Mouse (Mus musculus): ENCODE measurements around the gene Rin2. TPM values are rescaled to one million over a fixed set of nuclear protein-coding genes. Genes with fewer than 3 reads are reported as not detected.

The Rin2 gene
- polyA plus RNA-seq, 1 experiment from 2014 or later: 7.3 TPM

DNA sequence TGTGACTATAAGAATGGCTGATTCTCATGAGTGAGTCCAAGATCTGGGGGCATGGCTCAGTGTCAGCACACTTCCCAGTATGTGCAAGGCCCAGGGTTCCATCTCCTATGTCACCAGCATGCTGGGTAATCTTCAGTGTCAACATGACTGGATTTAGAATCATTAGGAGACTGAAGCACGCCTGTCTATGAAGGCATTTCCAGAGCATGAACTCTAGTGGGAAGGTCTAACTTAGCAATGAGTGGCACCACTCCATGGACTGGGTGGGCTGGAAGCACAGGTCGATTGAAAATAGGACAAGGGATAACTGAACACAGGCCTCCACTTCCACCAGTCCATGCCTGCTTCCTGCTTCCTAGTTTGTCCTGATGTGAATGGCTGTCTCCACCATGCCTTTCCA lies 127.6 kb downstream of the Rin2 start:
- Histone ChIP-seq H3K9me3 (replicated peaks) (no peaks in the 10 kb centered on the region; the same call in 1 of the 2 replicates), H3K4me2 (no peak overlapping the region), H3K4me3 (no peak overlapping the region), H3K4me1 (no peaks in the 10 kb centered on the region), H3K36me3 (ENCODE audit: poor library complexity, severe bottlenecking) (no peaks in the 10 kb centered on the region), H3K9ac (no peak overlapping the region), H3K27ac (no peak overlapping the region), H3K27me3 (no peaks in the 10 kb centered on the region)
- ATAC-seq: no peak
- WGBS: 81% methylated on average over 2 of the region's 2 CpGs

DNA sequence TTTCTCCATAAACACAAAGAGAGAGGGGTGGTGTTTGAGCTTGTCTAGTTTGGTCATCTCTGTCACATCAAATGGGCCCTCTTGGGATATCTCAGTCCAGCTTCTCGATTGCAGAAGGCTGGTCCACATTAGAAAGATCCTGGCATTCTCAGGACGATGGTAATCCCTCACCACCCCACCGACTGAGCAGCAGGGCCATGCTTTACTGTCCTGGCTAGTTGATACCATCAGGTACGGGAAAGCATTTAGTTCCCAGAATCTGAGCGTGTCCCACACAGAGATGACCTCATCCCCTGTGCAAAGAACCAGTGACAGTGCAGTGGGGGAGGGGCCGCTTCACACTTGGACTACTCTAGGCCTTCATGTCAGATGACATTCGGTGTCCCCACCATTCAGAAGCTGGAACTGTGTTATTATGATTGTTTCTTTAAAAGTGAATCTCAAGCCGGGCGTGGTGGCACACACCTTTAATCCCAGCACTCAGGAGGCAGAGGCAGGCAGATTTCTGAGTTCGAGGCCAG lies 128.9 kb downstream of the Rin2 start:
- WGBS: 89% methylated on average over 10 of the region's 10 CpGs
- no peak overlapping the region for H3K27ac ChIP-seq
- ATAC-seq: no peak

DNA sequence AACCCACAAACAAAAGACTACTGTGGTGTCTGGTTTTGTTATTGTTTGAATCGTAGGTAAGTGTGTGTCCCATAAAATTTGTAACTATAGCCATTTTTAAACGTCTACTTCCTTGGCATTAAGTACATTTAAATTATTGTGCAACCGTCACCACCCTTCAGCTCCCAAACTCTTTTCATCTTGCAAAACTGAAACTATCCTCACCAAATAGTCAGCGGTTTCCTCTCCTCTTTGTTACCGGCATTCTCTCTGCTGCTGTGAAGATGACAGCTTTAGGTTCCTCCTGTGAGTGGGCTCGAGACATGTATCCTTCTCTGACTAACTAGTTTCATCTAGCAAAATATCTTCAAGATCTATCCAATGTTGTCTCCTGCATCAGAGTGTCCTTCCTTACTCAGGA lies 129.5 kb downstream of the Rin2 start:
- ATAC-seq: no peak
- 95% methylated on average over 6 of the region's 6 CpGs for WGBS
- Histone ChIP-seq H3K4me1 (no peaks in the 10 kb centered on the region), H3K27me3 (no peaks in the 10 kb centered on the region), H3K4me2 (no peak overlapping the region), H3K9me3 (replicated peaks) (no peaks in the 10 kb centered on the region; the same call in 1 of the 2 replicates), H3K9ac (no peak overlapping the region), H3K36me3 (ENCODE audit: poor library complexity, severe bottlenecking) (no peaks in the 10 kb centered on the region), H3K4me3 (no peak overlapping the region), H3K27ac (no peak overlapping the region)

More for the DNA sequence above, 128.9 kb downstream of the Rin2 start:
- Histone ChIP-seq H3K4me3 (no peak overlapping the region), H3K4me2 (no peak overlapping the region), H3K9ac (no peak overlapping the region), H3K27me3 (no peaks in the 10 kb centered on the region), H3K4me1 (no peaks in the 10 kb centered on the region), H3K9me3 (replicated peaks) (no peaks in the 10 kb centered on the region; the same call in 1 of the 2 replicates), H3K36me3 (ENCODE audit: poor library complexity, severe bottlenecking) (no peaks in the 10 kb centered on the region)

DNA sequence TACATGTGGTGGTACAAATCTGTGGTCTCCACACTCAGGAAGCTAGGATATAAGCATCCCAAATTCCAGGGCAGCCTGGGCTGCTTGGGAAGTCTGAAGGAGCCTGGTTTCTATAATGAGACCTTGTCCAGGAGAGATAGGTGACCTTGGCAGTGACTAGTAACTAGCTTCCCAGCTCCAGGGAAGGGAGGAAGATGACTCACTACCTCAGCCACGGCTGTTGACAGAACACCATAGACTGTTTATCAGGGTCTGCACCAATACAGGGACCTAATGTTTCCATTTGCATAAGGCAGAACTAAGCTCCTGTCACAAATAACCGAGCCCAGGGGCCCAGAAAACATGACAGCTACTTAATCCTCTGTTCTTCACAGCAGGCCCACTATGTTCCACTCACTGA lies 132.3 kb downstream of the Rin2 start:
- ATAC-seq: no peak
- no peaks in the 10 kb centered on the region for H3K4me1 ChIP-seq
- H3K36me3 ChIP-seq (ENCODE audit: poor library complexity, severe bottlenecking): no peaks in the 10 kb centered on the region
- H3K9me3 ChIP-seq (replicated peaks): no peaks in the 10 kb centered on the region; the same call in 1 of the 2 replicates
- no peak overlapping the region for H3K4me2 ChIP-seq
- H3K4me3 ChIP-seq: no peak overlapping the region
- H3K27ac ChIP-seq: no peak overlapping the region
- no peaks in the 10 kb centered on the region for H3K27me3 ChIP-seq
- WGBS: 64% methylated on average over 2 of the region's 2 CpGs
- H3K9ac ChIP-seq: no peak overlapping the region

DNA sequence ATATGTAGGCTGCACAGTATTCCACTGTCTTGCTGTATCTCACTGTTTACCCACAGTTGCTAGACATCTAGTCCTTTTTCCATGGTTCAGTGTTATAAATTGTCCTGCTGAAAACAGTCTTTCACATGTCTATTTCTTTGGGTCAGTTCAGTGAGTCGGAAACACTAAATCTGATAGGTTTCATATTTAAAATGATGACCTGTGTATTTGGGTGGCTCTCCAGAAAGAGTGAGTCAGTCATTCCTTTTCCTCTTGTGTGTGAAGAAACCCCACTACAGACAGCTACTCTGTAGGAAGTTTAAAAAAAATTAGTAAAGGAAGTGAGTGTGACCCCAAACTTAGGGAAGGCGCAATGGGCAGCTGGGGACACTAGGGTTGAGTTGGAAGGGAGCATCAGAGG lies 133.2 kb downstream of the Rin2 start:
- H3K9me3 ChIP-seq (replicated peaks): no peaks in the 10 kb centered on the region; the same call in 1 of the 2 replicates
- H3K4me3 ChIP-seq: no peak overlapping the region
- ATAC-seq: no peak
- H3K27me3 ChIP-seq: no peaks in the 10 kb centered on the region
- no peaks in the 10 kb centered on the region for H3K4me1 ChIP-seq
- 94% methylated on average over 2 of the region's 2 CpGs for whole genome bisulfite sequencing
- no peak overlapping the region for H3K9ac ChIP-seq
- no peak overlapping the region for H3K4me2 ChIP-seq
- H3K27ac ChIP-seq: no peak overlapping the region
- no peaks in the 10 kb centered on the region for H3K36me3 ChIP-seq (ENCODE audit: poor library complexity, severe bottlenecking)

DNA sequence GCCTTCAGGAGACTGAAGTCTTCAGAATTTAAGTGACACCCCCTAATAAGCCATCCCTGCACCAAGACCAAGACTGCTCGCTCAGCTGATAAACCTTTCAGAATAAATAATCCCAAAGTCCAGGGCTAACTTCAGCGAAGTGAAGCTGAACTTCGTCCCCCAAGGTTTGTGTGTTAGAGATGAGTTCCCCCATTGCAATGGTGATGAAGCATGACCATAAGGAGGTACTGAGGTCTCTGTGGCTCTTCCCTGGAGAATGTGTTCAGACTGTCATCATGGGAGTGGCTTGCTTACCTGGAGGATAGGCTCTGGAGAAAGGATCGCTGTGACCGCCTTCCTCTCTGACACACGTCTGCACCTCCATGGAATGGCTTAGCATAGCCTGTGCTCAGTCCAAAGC lies 133.7 kb downstream of the Rin2 start:
- Histone ChIP-seq H3K4me3 (no peak overlapping the region), H3K36me3 (ENCODE audit: poor library complexity, severe bottlenecking) (no peaks in the 10 kb centered on the region), H3K9me3 (replicated peaks) (no peaks in the 10 kb centered on the region; the same call in 1 of the 2 replicates), H3K4me2 (no peak overlapping the region), H3K4me1 (no peaks in the 10 kb centered on the region), H3K9ac (no peak overlapping the region), H3K27me3 (no peaks in the 10 kb centered on the region), H3K27ac (no peak overlapping the region)
- ATAC-seq: no peak
- WGBS: 93% methylated on average over 6 of the region's 6 CpGs

DNA sequence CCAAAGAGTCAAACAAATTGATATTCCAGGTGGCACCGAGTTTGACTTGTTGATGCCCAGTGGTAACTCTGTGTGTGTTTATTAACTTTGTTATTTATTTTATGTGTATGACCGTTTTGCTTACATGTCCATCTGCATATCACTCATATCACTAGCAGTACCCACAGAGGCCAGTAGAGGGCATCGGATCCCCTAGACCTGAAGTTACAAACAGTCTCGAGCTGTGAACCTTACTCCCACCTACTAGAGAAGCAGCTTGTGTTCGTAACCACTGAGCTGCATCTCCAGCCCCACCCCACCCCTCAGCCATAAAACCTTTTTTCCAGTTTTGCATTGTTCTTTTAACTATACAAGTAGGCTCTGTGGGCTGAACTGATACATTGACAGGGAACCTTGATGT lies 135.7 kb downstream of the Rin2 start:
- H3K36me3 ChIP-seq (ENCODE audit: poor library complexity, severe bottlenecking): no peaks in the 10 kb centered on the region
- peaks cover 5% of the 10 kb centered on the region for H3K9me3 ChIP-seq (replicated peaks)
- H3K27me3 ChIP-seq: no peaks in the 10 kb centered on the region
- ATAC-seq: no peak
- no peak overlapping the region for H3K4me2 ChIP-seq
- no peak overlapping the region for H3K27ac ChIP-seq
- WGBS: 51% methylated on average over 5 of the region's 5 CpGs
- H3K9ac ChIP-seq: no peak overlapping the region
- no peak overlapping the region for H3K4me3 ChIP-seq
- no peaks in the 10 kb centered on the region for H3K4me1 ChIP-seq

DNA sequence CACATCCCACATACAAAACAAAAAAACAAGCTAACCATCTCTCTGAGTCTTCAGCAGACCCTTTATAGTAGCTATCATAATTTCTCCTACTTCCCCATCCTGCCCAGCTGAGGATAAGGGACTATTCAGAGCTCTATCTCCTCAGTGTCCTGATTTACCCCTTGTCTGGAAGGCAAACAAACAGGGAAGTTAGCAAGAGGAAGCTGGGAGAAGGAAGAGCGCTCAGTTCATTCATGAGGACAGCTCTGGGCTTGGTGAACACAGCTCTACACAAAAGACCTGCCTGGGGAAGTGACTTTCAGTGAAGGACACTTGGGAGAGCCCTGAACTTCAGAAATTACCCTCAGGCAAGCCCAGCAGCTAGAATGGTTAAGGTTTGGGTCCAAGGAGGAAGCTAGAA lies 137.8 kb downstream of the Rin2 start:
- no peak overlapping the region for H3K9ac ChIP-seq
- no peak for ATAC-seq
- H3K27me3 ChIP-seq: no peaks in the 10 kb centered on the region
- H3K9me3 ChIP-seq (replicated peaks): peaks cover 16% of the 10 kb centered on the region
- H3K4me3 ChIP-seq: no peak overlapping the region
- no peak overlapping the region for H3K27ac ChIP-seq
- 85% methylated on average over 1 of the region's 1 CpGs for WGBS
- H3K4me1 ChIP-seq: no peaks in the 10 kb centered on the region
- H3K4me2 ChIP-seq: no peak overlapping the region
- no peaks in the 10 kb centered on the region for H3K36me3 ChIP-seq (ENCODE audit: poor library complexity, severe bottlenecking)

DNA sequence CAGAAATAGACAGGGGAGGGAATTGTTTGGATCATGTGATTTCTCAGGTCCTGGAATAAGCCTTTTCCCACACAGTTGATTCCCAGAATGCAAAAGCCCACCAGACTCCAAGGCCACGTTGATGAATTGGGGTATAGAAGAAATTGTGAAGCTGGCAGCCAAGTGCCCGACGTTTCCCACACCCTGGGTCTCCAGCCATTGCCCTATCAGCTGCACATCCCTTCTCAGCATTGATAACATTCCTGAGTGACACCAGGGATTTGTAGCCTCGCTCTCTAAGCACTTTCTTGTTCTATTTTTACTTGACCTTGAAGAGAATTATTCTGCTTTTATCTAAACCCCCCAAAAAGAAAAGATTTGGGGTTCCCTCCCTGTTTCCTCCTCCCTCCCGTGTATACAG lies 142.2 kb downstream of the Rin2 start:
- H3K4me3 ChIP-seq: no peak overlapping the region
- no peak overlapping the region for H3K9ac ChIP-seq
- no peak overlapping the region for H3K4me2 ChIP-seq
- no peaks in the 10 kb centered on the region for H3K27me3 ChIP-seq
- H3K4me1 ChIP-seq: no peaks in the 10 kb centered on the region
- no peaks in the 10 kb centered on the region for H3K36me3 ChIP-seq (ENCODE audit: poor library complexity, severe bottlenecking)
- WGBS: 81% methylated on average over 5 of the region's 5 CpGs
- ATAC-seq: no peak
- no peak overlapping the region for H3K27ac ChIP-seq
- H3K9me3 ChIP-seq (replicated peaks): peaks cover 16% of the 10 kb centered on the region

DNA sequence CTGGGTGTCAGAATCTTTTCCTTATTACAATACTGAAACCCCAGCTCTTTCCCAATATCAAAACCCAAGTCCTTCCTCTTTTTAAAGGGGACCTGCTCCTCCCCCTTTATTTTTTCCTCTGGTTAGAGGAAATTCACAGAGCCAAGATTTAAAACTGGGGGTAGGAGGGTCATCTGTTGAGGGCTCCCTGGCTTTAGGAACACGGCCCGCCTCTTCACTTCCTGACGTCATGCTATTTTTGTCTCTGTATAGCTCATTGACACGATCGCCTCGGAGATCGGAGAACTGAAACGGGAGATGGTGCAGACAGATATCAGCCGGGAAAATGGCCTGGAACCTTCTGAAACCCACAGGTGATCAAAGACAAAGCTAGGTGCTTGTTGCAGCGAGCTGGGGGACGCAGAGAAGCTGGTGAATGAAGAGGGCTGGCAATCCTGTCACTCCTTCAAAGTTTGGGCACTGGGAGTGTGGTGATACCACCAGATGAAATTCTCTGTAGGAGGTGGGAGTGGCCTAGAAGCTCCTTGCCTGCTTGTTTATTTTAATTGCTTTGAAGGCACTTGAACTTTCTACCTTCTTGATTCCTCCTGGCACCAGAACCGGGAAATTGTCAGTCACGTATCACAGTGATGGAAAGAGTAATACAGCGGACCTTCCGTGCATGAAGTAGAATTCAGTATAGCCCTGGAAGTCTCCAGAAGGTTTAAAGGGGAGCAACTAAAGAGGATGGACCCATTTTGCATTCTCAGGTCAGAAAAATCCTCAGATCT lies 147.2 kb downstream of the Rin2 start:
- H3K27ac ChIP-seq: no peak overlapping the region
- no peak overlapping the region for H3K9ac ChIP-seq
- H3K27me3 ChIP-seq: no peaks in the 10 kb centered on the region
- no peak for ATAC-seq
- H3K4me3 ChIP-seq: no peak overlapping the region
- H3K4me2 ChIP-seq: no peak overlapping the region
- H3K36me3 ChIP-seq (ENCODE audit: poor library complexity, severe bottlenecking): no peaks in the 10 kb centered on the region
- no peaks in the 10 kb centered on the region for H3K4me1 ChIP-seq
- 92% methylated on average over 15 of the region's 15 CpGs for WGBS
- H3K9me3 ChIP-seq (replicated peaks): no peaks in the 10 kb centered on the region

DNA sequence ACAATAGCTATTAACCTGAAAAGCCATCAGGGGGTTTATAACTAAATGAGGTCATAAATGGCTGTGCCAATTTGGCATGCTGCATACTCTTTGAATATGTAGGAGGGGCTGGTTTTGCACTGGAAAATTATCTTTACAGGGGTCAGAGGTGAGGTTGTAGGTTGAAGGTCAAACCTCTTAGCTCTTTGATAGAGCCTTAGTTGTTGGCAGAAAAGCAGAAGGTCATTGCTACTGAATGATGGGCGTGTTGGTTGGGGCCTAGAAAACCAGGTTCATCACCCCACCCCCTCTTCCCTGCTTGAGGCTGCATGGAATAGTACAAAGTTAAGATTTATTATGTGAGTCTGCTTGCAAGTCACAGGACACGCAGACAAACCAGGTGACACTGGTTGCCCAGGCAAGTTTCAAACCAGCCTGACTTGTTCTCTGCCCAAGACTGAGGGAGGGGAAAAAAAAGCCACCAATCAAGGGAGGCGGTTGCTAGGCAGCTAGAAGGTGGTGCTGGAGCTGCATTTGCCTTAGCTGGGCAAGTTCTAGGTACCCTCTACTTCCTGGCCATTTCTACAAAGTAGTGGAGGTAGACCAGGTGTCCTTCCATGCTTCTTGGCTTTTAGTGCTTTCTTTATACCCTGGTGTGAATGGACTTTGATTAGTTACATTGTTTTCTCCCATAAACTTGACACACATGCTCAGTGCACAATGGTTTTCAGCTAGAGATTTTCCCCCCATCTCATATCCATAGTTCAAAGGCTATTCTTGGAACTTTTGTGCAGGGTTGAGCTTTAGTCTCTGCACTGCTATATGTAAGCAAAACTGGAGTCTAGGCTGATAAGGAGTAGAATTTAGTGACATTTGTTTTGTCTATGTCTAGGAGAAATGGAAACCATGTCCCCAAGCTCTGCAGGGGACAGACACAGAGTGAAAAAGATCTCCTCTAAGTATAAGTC lies 148.0 kb downstream of the Rin2 start:
- no peaks in the 10 kb centered on the region for H3K27me3 ChIP-seq
- no peaks in the 10 kb centered on the region for H3K9me3 ChIP-seq (replicated peaks)
- no peaks in the 10 kb centered on the region for H3K36me3 ChIP-seq (ENCODE audit: poor library complexity, severe bottlenecking)
- H3K9ac ChIP-seq: no peak overlapping the region
- H3K27ac ChIP-seq: no peak overlapping the region
- H3K4me1 ChIP-seq: no peaks in the 10 kb centered on the region
- no peak overlapping the region for H3K4me2 ChIP-seq
- ATAC-seq: no peak
- no peak overlapping the region for H3K4me3 ChIP-seq
- 87% methylated on average over 3 of the region's 3 CpGs for WGBS

DNA sequence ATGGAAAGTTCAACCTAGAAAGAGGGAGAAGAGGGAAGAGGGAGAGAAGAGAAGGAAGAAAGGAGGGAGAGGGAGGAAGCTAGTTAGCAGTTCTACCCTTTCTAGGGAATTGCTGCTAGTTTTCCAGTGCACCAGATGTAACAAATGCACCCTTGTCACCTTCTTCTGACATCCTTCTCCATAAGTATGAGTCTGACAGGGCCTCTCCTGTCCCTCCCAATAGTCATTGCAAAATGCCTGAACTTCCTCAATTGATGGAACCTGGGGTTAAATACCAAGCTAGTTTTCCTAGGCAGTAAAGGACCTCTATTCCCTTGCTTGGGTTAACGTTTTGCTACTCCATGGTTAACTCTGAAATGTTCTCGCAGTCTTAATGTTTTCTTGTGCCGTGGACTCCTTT lies 149.7 kb downstream of the Rin2 start:
- no peaks in the 10 kb centered on the region for H3K27me3 ChIP-seq
- no peak overlapping the region for H3K9ac ChIP-seq
- H3K36me3 ChIP-seq (ENCODE audit: poor library complexity, severe bottlenecking): no peaks in the 10 kb centered on the region
- no peak overlapping the region for H3K27ac ChIP-seq
- ATAC-seq: no peak
- H3K4me1 ChIP-seq: no peaks in the 10 kb centered on the region
- WGBS: 94% methylated on average over 3 of the region's 3 CpGs
- H3K4me3 ChIP-seq: no peak overlapping the region
- H3K9me3 ChIP-seq (replicated peaks): no peaks in the 10 kb centered on the region
- H3K4me2 ChIP-seq: no peak overlapping the region

Measured in forebrain, embryonic 13.5 days (tissue).